Mouse (Mus musculus) heart, adult 18-20 months (tissue): ENCODE measurements at regions not wholly inside any gene's neighbourhood (a gene's known extent, or its start where the extent isn't known, plus 50 kb on each side); places are given as distances from the start of the nearest gene placed in this dataset.
"Not testable (repeated sequence)": the region's sequence is repeated elsewhere in the genome, so short reads cannot be mapped to it uniquely, and the experiment has no call there.

Experiments
- DNase-seq, 2 experiments: peaks; one replicate each; pipeline ENCODE4 v3.0.0; 2021 to 2022; ENCODE audit warnings: mixed read lengths in 1 of 2

GRCm38 (mm10) chr2:84042793-84043192 is 52.4 kb downstream of the Gm13691 start:
- DNase-seq = no peak

- no peak for DNase-seq
These were observed 58.2 kb downstream of the Gm13691 start for GRCm38 (mm10) chr2:84048398-84049140.

- DNase-seq = no peak
These were observed 61.6 kb downstream of the Gm13691 start for GRCm38 (mm10) chr2:84051883-84052331.

- DNase-seq = peak; percentile 18 to 46
These were observed 68.9 kb downstream of the Gm13691 start for GRCm38 (mm10) chr2:84059246-84059645.

- no peak for DNase-seq
These were observed 70.9 kb downstream of the Gm13691 start for GRCm38 (mm10) chr2:84061221-84061620.

GRCm38 (mm10) chr2:84064371-84064770 is 74.0 kb downstream of the Gm13691 start:
- no peak for DNase-seq

GRCm38 (mm10) chr2:84065061-84065460 is 74.7 kb downstream of the Gm13691 start:
- peak in 1 of 2 experiments; percentile 25 for DNase-seq

GRCm38 (mm10) chr2:84065749-84066148 is 75.4 kb downstream of the Gm13691 start:
- DNase-seq = no peak

GRCm38 (mm10) chr2:84066151-84066693 is 75.9 kb downstream of the Gm13691 start:
- DNase-seq = peak in 1 of 2 experiments; percentile 8

- DNase-seq = no peak
These were observed 76.6 kb downstream of the Gm13691 start for GRCm38 (mm10) chr2:84066785-84067526.

GRCm38 (mm10) chr2:84068617-84069016 is 78.3 kb downstream of the Gm13691 start:
- DNase-seq = no peak

- not testable (repeated sequence) for DNase-seq
These were observed 79.1 kb downstream of the Gm13691 start for GRCm38 (mm10) chr2:84069411-84069810.

GRCm38 (mm10) chr2:84072881-84073583 is 82.7 kb downstream of the Gm13691 start:
- DNase-seq = no peak

GRCm38 (mm10) chr2:84075944-84076343 is 85.6 kb downstream of the Gm13691 start:
- no peak for DNase-seq

GRCm38 (mm10) chr2:84079284-84079683 is 88.9 kb downstream of the Gm13691 start:
- no peak for DNase-seq

GRCm38 (mm10) chr2:84080228-84080627 is 89.9 kb downstream of the Gm13691 start:
- DNase-seq = no peak

GRCm38 (mm10) chr2:84094751-84095150 is 104.4 kb downstream of the Gm13691 start:
- no peak for DNase-seq

GRCm38 (mm10) chr2:84098746-84099145 is 108.4 kb downstream of the Gm13691 start:
- no peak for DNase-seq

GRCm38 (mm10) chr2:84113562-84113961 is 123.2 kb downstream of the Gm13691 start:
- DNase-seq = peak; percentile 5 to 31

- DNase-seq = no peak
These were observed 129.5 kb downstream of the Gm13691 start for GRCm38 (mm10) chr2:84119839-84120238.

GRCm38 (mm10) chr2:84127586-84127985 is 137.2 kb downstream of the Gm13691 start:
- DNase-seq = no peak

- no peak for DNase-seq
These were observed 171.4 kb downstream of the Gm13691 start for GRCm38 (mm10) chr2:84161742-84162141.

- DNase-seq = no peak
These were observed 183.1 kb downstream of the Gm13691 start for GRCm38 (mm10) chr2:84173450-84173849.
